Mouse (Mus musculus): ENCODE measurements around the gene Rbm10. TPM values are rescaled to one million over a fixed set of nuclear protein-coding genes. Genes with fewer than 3 reads are reported as not detected.

Rbm10 gene
- 10 to 100 TPM; 27.4 to 29.1 TPM for total RNA-seq (2021)

DNA sequence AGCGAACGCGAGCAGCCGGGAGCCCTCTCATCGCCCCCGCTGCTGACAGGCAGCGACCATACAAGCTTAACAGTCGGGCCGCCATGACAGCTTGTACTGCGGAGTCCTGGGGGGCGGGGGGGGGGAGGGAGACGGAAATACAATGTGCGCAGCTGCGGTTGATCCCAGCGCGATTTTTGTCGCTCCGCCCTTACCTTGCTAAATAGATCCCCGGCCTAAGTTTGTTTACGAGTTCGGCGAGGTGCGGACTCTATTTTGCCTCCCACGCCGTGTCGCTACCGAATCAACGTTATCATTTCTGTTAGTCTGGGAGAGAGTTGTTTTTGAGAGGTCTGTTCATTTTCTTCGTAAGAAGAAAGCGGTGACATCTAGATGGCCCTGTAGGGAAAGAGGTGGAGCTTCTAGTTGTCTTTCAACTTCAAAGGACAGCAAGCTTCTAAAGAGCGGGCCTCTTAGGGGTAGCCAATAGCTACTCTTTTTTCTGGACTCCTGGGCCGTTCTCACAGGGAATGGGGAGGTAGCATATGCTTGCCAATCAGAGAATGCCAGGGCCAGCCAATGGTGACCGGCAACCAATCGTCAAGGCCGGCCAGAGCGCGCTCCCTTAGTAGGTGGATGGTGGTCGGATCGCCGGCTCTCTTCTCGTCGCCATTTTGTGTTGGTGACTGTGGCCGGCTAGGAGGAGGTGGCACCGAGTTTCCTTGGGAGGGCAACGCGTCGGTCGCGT, at the start of gene Rbm10, which contains the start of gene Ndufb11:
Rbm10 (plus strand) TSS at position 328 of the 727 bp plus-strand sequence.
Ndufb11 (minus strand) TSS at position 444 of the 727 bp plus-strand sequence.
- DNase-seq = peak; percentile 82

DNA sequence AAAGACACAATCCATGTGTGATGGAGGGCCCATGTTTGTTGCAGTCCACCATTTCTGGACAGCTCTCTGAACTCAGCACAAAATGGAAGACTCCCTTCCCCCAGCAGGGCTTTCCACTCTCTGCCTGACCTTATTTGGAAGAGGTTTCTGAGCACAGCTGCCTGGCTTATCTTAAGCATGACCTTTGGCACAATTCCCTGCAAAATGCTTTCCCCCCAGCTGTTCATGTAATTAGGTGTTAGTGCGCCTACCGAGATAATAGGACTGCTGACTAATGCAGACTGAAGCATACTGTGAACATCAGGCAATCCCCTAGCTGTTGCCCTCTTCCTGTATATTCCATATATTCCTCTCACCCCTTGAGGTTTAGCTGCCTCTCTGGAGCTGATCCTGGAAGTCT, 46.3 kb upstream of the Rbm10 start:
- peak; percentile 61 for DNase-seq

DNA sequence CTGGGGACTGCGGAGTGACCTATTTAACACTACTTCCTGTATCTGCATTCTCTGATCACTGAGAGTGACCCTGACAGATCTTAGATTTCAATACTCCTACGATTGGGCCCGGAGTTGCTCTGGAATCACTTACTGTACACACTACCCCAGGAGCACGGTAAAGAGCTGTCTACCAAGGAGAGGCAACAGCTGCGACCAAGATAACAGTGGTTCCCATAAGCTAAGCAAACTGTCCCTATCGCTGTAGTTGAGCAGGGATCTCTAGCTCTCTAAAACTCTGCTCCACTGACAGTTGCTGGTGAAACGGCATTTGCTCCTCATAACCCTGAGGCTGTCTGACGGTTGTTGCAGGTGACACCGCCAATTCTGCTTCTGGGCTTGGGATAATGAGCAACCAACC, 44.6 kb upstream of the Rbm10 start:
- DNase-seq = no peak

DNA sequence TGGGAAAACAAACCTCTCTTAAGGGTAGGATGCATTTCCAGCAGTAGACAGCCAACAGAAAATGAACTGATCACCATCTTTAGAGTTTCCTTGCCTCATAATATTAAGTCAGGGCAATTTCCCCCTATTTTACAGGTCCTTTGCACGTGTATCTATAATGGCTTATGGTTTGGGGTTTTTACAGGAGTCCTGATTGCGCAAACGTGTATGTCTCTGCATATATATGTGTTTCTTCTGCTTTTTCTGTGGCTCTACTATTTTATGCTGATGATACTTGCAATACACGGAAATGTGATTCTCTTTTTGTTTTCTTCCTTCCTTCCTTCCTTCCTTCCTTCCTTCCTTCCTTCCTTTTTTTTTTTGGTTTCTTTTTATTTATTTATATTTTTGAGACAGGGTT, 43.4 kb upstream of the Rbm10 start:
- DNase-seq = no peak

DNA sequence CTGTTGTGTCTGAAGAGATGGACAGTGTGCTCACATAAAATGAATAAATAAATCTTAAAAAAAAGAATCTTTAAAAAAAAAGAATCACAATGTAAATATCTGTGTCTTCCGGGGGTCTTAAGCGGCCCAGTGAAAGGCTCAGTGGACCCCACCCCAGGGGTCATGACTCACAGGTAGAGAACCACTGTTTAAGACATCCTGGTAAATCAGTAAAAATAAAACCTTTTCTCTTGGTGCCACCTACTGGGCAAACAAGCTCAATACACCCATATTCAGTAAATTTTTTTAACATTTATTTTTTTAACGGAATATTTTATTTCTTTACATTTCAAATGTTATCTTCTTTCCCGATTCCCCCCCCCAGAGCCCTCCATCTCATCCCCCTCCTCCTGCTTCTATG, 29.3 kb upstream of the Rbm10 start:
- DNase-seq = no peak

DNA sequence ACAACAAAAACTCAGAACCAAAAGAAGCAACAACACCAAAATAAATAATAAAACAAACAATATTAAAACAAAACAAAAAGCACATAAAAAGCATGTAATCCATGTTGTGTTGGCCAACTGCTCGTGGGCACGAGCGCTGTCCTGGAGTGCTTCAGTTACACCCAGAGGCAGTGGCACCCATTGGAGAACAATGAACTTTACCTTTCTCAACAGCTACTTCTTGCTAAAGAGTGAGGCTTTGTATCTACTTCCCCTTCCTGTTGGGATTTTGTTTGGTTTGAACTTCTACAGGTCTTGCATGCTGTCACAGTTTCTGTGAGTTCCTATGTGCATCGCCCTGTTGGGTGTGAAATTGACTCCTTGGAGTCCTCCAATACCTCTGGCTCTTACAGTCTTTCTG, 8.8 kb upstream of the Rbm10 start:
- DNase-seq = no peak

DNA sequence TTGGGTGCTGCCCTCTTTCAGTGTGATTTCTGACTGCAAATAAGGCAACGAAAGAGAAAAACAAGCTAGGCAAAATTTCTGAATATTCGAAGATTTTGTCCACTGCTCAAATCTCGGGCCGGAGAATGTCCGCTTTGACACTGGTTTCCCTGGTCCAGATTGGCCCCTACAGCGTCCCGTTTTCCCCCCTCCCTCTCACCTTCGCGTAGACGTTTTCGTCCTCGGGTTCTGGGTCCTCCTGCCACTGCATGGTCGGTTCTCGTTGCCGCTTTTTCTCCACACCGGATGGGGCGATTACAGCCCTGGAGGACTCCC, 485 bp upstream of the Rbm10 start:
- no peak for DNase-seq

DNA sequence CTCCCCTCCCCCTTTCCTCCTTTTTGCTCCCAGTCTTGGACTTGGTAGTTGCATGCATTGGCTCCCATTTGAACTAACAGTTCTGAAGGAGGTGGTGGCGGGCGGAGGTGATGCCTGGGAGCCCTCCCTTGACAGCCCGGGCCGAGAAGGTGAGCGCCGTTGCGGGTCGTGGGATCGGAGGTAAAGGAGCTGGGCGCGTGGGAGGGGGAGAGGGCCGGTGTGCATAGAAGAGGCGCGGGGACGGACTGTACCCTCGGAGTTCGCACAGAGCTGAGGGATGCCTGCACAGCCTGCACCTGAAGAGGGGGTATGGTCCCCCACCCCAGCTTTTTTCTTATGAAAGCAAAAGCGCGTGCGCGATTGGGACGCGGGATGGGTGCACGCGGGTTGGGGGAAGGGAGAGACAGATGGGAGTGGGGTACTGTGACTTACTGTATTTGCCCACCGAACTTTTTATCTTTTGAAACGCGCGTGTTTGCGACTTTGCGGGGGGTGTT, 648 bp downstream of the Rbm10 start:
- DNase-seq = peak; percentile 36

DNA sequence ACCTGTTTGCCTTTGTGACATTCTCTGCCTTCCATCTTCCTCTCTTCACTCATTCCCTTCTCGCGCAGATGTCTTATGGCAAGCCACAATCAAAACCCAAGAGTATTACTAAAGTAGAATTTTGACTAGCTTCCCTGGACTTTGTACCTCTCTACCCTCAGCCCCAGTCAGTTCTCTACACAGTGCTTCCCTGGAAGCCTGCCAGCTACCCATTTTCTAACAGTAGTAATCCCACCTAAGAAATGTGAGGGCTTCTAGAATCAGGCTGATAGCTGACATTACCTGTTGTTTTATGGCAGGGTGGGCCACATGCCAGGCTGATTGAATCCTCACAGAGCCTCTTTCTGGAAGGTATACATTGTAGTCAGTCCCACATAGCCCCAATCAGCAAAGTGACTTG, 20.8 kb downstream of the Rbm10 start:
- DNase-seq = no peak

DNA sequence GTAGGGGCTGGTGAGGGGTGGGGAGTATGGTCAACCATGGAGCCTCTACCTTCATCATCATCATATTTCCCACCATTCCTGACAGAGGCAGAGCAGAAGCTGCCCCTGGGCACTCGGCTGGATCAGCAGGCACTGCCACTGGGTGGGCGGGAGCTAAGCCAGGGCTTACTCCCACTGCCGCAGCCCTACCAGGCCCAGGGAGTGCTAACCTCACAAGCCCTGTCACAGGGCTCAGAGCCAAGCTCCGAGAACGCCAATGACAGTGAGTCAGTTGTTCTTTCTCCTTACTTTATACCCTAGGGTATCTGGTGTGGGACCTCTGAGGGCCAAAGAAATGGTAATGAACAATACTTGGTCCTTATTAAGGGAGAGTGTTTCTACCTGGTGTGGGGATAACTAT, 27.5 kb downstream of the Rbm10 start:
- no peak for DNase-seq

DNA sequence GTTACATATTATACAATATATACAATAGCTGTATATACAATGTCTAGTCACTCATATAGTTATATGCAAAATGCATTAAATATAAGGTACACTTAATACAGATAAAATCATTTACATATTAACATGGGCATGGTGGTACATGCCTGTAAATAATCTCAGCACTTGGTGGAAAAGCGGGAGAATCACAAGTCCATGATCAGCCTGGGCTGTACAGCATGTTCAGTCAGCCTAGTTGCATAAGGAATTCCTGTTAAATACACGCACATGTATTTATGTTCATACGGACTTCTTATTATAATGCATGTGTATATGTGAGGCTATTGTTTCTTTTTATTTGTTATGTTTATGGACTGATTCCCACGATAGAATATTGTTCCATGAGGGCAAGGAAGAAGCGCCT, 40.3 kb downstream of the Rbm10 start:
- DNase-seq = no peak

DNA sequence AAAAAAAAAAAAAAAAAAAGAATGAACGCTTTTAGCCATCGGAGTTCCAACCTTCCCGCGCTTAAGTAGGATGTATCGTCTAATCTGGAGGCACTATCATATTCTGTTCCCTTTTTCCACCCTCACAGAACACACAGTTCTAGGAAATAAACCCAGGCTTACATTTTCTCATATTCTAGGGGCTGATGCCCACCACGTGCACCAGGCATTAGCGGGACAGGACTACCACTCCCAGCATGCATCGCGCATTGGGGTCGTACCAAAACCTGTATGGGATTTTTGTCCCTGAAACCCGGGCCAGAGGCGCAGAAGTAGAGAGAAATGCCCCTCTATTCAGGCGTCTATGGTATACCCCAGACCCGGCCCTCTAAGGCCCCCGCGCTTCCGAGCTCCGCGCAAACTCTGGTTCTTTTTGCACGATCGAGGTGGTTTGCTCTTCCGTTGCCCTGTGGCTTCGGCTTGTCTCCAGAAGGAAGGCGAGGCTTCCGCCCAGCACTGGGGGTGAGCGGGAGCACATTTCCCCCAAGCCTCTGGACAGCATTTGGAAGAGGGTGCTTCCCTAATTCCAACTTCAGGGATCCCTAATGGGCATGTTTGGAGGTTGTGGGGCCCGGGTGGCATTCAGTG, 40.8 kb downstream of the Rbm10 start, which contains the start of gene Uba1:
Uba1 (plus strand) TSS at position 301 of the 627 bp plus-strand sequence.
- DNase-seq = peak; percentile 77

DNA sequence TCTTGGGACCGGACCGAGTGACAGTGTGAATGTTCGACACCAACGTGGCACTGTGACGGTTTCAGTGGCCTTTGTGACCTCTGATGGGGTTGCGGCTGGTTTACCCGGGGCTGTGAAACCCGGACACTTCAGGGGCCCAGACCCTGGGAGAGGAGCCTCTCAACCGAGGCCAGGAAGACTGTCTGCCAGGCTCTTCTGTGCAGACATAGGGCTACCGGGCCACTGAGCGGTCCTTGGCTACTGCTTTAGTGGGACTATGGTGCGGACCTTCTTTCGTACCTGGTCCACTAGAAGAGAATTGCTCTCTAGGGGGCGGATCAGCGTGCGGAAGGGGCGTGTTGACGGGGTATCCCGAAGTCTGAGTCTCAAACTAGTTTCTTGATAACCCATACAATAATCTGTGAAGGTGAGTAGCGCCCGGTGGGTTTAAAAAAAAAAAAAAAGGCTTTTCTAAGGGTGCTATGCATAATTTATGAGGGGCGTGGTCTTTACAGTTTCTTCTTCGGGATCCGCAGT, 41.6 kb downstream of the Rbm10 start:
- no peak for DNase-seq

DNA sequence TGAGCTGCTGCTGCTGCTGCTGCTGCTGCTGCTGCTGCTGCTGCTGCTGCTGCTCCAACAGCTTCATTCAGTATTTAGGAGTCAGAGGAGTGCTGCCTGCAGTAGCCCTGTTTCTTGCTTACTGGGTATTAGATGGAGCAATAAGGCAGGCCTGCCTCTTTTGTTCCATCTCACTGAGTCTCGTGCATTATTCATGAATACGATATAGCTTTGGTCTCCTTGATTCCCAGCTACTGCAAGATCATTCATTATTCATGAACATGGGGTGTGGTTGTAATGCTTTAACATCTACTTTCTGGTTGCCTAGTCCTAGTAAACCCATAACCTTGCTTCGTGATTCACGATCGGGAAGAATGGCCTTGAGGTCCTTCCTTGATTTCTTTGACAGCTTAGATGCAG, 45.0 kb downstream of the Rbm10 start:
- DNase-seq = no peak

DNA sequence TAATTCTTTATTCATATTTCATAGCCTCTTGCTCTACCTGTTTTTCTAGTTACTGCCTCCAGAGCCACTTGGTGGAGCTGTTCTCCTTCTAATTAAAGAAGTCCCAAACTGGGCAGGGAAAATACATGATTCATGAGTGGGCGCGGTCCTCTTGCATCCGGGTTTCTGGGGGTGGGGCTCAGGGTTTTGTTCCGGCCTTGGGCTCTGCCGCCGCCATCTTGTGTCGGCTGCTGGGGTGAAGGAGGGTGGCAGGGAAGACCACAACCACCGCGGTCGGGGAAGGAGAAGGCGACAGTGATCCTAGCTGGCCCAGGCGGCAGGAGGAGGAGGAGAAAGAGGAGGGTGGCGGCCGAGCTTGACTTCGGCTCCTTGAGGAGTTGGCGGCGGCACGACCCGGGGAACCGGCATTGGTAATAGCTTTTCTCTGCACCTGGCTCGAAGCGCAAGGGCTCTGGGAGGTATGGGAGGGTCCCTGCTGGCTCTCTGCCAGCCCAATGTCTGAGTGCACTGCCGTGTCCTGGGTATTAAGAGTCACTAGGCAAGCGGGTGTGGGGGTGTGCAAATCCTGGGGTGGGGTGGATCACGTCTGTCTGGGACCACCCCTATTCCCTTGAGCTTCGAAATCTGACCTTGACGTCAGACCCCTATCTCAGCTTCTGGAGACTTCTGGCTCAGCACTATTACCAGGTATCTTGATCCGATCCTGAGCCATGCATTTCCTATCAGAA, 45.6 kb downstream of the Rbm10 start:
- peak; percentile 86 for DNase-seq

DNA sequence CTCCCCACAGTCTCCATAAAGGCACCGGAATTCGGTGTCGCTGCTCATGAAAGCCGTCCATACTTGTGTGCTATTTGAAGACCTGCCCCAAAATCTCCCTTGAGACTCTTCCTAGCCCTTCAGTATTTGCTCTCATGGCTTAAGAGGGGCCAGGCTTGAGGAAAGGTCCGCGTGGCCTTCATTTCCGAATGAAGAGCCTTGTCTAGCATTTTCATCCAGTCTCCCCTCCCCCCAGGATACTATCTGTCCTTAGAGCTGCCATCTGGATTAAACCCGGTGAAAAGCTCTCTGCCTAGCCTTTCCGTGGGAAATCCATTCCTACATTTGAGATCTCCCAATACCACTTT, 46.1 kb downstream of the Rbm10 start:
- no peak for DNase-seq

DNA sequence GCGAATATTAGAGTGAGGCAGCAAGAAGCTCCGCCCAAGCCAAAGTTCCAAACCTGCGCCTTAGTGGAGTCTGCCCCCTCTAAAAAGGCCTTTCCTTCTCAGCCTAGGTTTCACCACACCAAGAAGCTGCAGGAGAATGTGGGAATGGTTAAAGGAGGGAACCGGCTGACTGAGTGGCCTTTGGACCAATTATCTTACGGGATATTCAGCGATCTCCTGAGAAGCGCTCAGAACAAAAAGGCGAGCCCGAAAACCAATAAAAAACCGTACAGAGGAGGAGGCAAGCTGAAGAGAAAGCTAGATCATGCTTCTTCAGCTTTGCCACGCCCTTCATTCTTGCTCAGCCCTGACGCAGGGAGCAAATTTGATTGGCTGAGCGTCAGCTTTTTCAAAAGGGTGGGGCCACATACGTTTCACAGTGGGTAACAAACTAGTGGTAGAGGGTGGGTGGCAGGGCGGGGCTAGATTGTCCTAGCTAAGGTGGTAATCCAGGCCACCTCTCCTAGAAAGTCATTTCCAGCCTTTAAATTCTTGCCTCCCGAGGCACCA, 70.3 kb downstream of the Rbm10 start, which contains the start of gene Cdk16:
Cdk16 (plus strand) TSS at position 436 of the 549 bp plus-strand sequence.
- DNase-seq = peak; percentile 87

DNA sequence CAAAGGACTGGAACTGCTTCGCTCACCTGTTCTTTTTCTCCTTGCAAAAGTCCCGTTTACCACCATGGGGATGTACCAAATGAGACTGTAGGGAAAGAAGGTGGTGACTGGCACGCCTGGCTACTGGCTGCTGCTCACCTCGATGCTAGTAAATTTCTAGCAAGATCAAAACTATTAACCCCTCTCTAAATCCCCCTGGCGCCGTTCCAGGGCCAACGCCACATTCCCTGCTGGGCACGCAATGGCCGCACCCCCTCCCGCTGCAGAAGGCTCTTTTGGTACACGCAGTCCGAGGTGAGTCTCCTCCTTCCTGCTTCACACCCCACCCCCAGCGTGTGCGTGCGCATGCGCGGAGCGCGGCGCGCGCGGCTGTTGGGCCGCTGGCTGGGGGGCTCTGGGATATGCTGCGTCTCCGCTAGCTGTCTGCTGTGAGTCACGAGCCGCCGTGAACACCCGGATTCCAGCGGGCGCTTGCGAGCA, 70.8 kb downstream of the Rbm10 start:
- DNase-seq = peak; percentile 88

DNA sequence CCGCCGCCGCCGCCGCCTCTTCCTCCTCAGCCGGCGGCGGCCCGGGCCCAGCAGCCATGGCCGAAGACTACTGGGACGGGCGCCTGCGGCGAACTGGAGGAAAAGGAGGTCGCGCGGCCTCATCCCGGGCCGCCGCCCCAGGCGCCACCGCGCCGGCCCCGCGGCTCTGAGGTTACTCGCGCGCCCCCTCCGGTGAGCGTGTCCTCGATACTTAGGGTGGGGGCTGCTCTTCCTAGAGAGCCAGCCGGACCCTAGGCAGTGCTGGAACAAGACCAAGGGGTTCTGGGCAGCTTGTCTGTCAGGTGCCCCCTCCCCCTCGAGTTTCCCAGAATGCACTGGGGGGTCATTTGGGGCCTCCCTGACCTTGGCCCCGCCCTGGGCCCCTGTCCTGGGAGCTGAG, 71.3 kb downstream of the Rbm10 start:
- peak; percentile 81 for DNase-seq

DNA sequence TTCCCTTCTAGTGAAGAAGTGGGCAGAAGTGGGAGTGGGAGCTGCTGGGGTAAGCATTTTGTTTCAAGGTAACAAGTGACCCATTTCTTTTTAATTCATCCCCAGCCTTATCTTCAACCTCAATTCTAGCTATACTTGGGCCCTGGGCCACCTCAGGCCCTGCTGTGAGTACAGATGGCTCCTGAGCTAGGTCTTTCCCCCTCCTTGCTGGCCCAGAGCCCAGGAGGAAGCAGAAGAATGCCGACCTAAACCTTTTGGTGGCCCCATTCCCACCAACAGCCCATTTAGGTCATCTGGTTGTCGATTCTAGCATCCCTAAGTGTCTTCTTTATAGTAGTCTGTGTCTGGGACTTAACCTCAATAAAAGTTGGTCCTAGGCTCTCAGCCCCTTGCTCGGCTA, 74.3 kb downstream of the Rbm10 start:
- no peak for DNase-seq

DNA sequence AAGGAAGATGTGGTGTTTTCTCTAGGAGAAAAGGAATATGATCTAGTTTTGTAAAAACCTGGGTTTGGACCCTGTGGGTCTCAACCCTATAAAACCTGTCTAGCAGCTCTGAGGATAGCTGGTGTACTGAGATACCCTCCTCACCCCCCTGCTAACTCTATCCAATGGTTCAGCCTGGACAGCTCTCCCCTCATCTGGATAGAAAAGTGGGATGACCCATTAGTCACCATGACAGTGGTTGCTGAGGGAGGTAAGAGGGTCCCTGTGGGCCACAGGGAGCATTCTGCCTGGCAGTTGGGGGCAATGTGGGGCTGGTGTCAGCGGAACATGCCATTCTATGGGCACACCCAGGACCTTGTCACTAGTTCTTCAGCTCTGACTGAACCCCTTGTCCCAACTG, 75.3 kb downstream of the Rbm10 start:
- DNase-seq = no peak

DNA sequence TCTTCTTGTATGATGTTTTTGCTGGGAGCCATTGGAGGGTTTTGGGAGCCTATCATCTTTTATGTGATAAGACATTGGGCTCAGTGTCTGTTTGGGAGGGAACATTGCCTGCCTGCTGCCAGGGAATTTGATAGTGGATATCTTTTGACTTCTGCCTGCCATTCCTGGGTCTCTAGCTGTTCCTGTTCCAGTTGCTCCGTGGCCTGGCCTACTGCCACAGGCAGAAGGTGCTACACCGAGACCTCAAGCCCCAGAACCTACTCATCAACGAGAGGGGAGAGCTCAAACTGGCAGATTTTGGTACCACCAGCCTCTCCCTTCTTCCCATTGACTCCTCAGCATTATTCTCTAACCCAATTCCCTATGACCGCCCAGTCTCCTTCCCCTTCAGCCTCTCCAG, 78.5 kb downstream of the Rbm10 start:
- DNase-seq = peak; percentile 22
